Mouse (Mus musculus): ENCODE data around the gene Olfr1284. TPM values are rescaled to one million over a fixed set of nuclear protein-coding genes. Genes with fewer than 3 reads are reported as not detected.

Olfr1284 gene
- polyA plus RNA-seq, 2 experiments, result not detected

DNA sequence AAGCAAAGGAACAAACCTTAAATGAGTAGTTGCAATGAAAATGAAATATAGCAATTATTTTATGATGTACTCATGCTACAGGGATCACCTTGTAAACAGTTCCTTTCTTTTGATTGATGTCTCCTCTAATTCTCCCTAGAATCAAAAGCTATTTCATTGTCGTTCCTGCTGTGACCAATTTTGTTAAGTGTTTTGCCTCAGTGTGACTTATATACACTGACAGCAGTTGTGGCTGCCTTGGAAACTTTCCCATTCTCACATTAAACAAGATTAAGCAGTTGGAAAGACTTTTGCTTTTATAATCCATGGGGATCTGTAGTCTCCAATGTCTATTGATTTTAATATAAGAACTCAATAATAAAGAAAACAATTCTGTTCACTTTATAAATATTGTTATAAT lies 47.6 kb downstream of the Olfr1284 start, which contains the start of gene Olfr1286:
Gene Olfr1286 (minus strand): TSS at position 185 of the 400 bp plus-strand sequence.
- WGBS (ENCODE audit: insufficient replicate concordance), result 54% methylated on average over 1 of the region's 1 CpGs
- Histone ChIP-seq H3K4me2 (ENCODE audit: low read depth) (no peak within 1 kb of the TSS), H3K36me3 (replicated peaks; ENCODE audit: control insufficient read depth, insufficient read depth, low read depth) (no peaks in the 10 kb centered on the region), H3K27ac (no peak within 1 kb of the TSS), H3K4me1 (replicated peaks; ENCODE audit: control insufficient read depth in 2 of 2, insufficient read depth in 2 of 2, low read length in 1 of 2) (no peaks in the 10 kb centered on the region), H3K9me3 (ENCODE audit: control insufficient read depth, low read length) (no peaks in the 10 kb centered on the region), H3K9ac (replicated peaks) (no peak within 1 kb of the TSS), H3K27me3 (ENCODE audit: control insufficient read depth, insufficient read depth, low read length) (no peaks in the 10 kb centered on the region), H3K4me3 (ENCODE audit: insufficient read depth in 1 of 2, low read depth in 2 of 2, low read length in 2 of 2) (no peak within 1 kb of the TSS)
- DNase-seq (ENCODE audit: low read depth in 3 of 3, low spot score in 3 of 3), result no peak
- TF ChIP-seq EP300 (IDR thresholded peaks at IDR 0.05; ENCODE audit: low read depth), result no peak
- no peak for TF ChIP-seq CTCF (IDR thresholded peaks at IDR 0.05; ENCODE audit: low read depth)
- ATAC-seq (ENCODE audit: insufficient read depth), result no peak

Other genes with a start within 250 kb of the Olfr1284 start
- gene Gm15130, start 222.6 kb upstream of the Olfr1284 start, polyA plus RNA-seq (2012; rRNA removed), result not detected in 2 replicates
- gene Gm15130, start 222.6 kb upstream of the Olfr1284 start, polyA plus RNA-seq (2014; fragmentation: Nextera tagmentation; extraction: Ambion mirVana), result not detected in 2 replicates
- not detected in 2 replicates for gene 4930430A15Rik, start 145.9 kb upstream of the Olfr1284 start, polyA plus RNA-seq (2012; rRNA removed)
- not detected in 2 replicates for gene 4930430A15Rik, start 145.9 kb upstream of the Olfr1284 start, polyA plus RNA-seq (2014; fragmentation: Nextera tagmentation; extraction: Ambion mirVana)
- not detected in 2 replicates for gene Olfr1275, start 140.2 kb upstream of the Olfr1284 start, polyA plus RNA-seq (2012; rRNA removed)
- not detected in 2 replicates for gene Olfr1275, start 140.2 kb upstream of the Olfr1284 start, polyA plus RNA-seq (2014; fragmentation: Nextera tagmentation; extraction: Ambion mirVana)
- not detected in 2 replicates for gene Olfr1276, start 121.0 kb upstream of the Olfr1284 start, polyA plus RNA-seq (2012; rRNA removed)
- not detected in 2 replicates for gene Olfr1276, start 121.0 kb upstream of the Olfr1284 start, polyA plus RNA-seq (2014; fragmentation: Nextera tagmentation; extraction: Ambion mirVana)
- gene Olfr1277, start 101.4 kb upstream of the Olfr1284 start, polyA plus RNA-seq (2012; rRNA removed), result not detected in 2 replicates
- not detected in 2 replicates for gene Olfr1277, start 101.4 kb upstream of the Olfr1284 start, polyA plus RNA-seq (2014; fragmentation: Nextera tagmentation; extraction: Ambion mirVana)
- not detected in 2 replicates for gene Olfr1278, start 85.4 kb upstream of the Olfr1284 start, polyA plus RNA-seq (2012; rRNA removed)
- gene Olfr1278, start 85.4 kb upstream of the Olfr1284 start, polyA plus RNA-seq (2014; fragmentation: Nextera tagmentation; extraction: Ambion mirVana), result not detected in 2 replicates
- gene Olfr1279, start 74.9 kb upstream of the Olfr1284 start, polyA plus RNA-seq (2012; rRNA removed), result not detected in 2 replicates
- gene Olfr1279, start 74.9 kb upstream of the Olfr1284 start, polyA plus RNA-seq (2014; fragmentation: Nextera tagmentation; extraction: Ambion mirVana), result not detected in 2 replicates
- gene Olfr1280, start 61.5 kb upstream of the Olfr1284 start, polyA plus RNA-seq (2012; rRNA removed), result not detected in 2 replicates
- gene Olfr1280, start 61.5 kb upstream of the Olfr1284 start, polyA plus RNA-seq (2014; fragmentation: Nextera tagmentation; extraction: Ambion mirVana), result not detected in 2 replicates
- not detected in 2 replicates for gene Olfr1281, start 49.0 kb upstream of the Olfr1284 start, polyA plus RNA-seq (2012; rRNA removed)
- gene Olfr1281, start 49.0 kb upstream of the Olfr1284 start, polyA plus RNA-seq (2014; fragmentation: Nextera tagmentation; extraction: Ambion mirVana), result not detected in 2 replicates
- gene Olfr1282, start 39.4 kb upstream of the Olfr1284 start, polyA plus RNA-seq (2012; rRNA removed), result not detected in 2 replicates
- not detected in 2 replicates for gene Olfr1282, start 39.4 kb upstream of the Olfr1284 start, polyA plus RNA-seq (2014; fragmentation: Nextera tagmentation; extraction: Ambion mirVana)
- not detected in 2 replicates for gene Olfr1283, start 8.7 kb upstream of the Olfr1284 start, polyA plus RNA-seq (2012; rRNA removed)
- not detected in 2 replicates for gene Olfr1283, start 8.7 kb upstream of the Olfr1284 start, polyA plus RNA-seq (2014; fragmentation: Nextera tagmentation; extraction: Ambion mirVana)
- gene Olfr1286, start 47.6 kb downstream of the Olfr1284 start, polyA plus RNA-seq (2012; rRNA removed), result not detected in 2 replicates
- gene Olfr1286, start 47.6 kb downstream of the Olfr1284 start, polyA plus RNA-seq (2014; fragmentation: Nextera tagmentation; extraction: Ambion mirVana), result not detected in 2 replicates
- gene Olfr1287, start 73.6 kb downstream of the Olfr1284 start, polyA plus RNA-seq (2012; rRNA removed), result not detected in 2 replicates
- not detected in 2 replicates for gene Olfr1287, start 73.6 kb downstream of the Olfr1284 start, polyA plus RNA-seq (2014; fragmentation: Nextera tagmentation; extraction: Ambion mirVana)
- not detected in 2 replicates for gene Olfr1288, start 98.6 kb downstream of the Olfr1284 start, polyA plus RNA-seq (2012; rRNA removed)
- gene Olfr1288, start 98.6 kb downstream of the Olfr1284 start, polyA plus RNA-seq (2014; fragmentation: Nextera tagmentation; extraction: Ambion mirVana), result not detected in 2 replicates
- not detected in 2 replicates for gene Olfr1289, start 105.3 kb downstream of the Olfr1284 start, polyA plus RNA-seq (2012; rRNA removed)
- gene Olfr1289, start 105.3 kb downstream of the Olfr1284 start, polyA plus RNA-seq (2014; fragmentation: Nextera tagmentation; extraction: Ambion mirVana), result not detected in 2 replicates
- not detected in 2 replicates for gene Olfr1290, start 118.3 kb downstream of the Olfr1284 start, polyA plus RNA-seq (2012; rRNA removed)
- not detected in 2 replicates for gene Olfr1290, start 118.3 kb downstream of the Olfr1284 start, polyA plus RNA-seq (2014; fragmentation: Nextera tagmentation; extraction: Ambion mirVana)
- not detected in 2 replicates for gene Olfr1291-ps1, start 121.7 kb downstream of the Olfr1284 start, polyA plus RNA-seq (2012; rRNA removed)
- gene Olfr1291-ps1, start 121.7 kb downstream of the Olfr1284 start, polyA plus RNA-seq (2014; fragmentation: Nextera tagmentation; extraction: Ambion mirVana), result not detected in 2 replicates
- gene Olfr1293-ps, start 149.7 kb downstream of the Olfr1284 start, polyA plus RNA-seq (2012; rRNA removed), result not detected in 2 replicates
- gene Olfr1293-ps, start 149.7 kb downstream of the Olfr1284 start, polyA plus RNA-seq (2014; fragmentation: Nextera tagmentation; extraction: Ambion mirVana), result not detected in 2 replicates
- not detected in 2 replicates for gene Olfr1294, start 164.8 kb downstream of the Olfr1284 start, polyA plus RNA-seq (2012; rRNA removed)
- not detected in 2 replicates for gene Olfr1294, start 164.8 kb downstream of the Olfr1284 start, polyA plus RNA-seq (2014; fragmentation: Nextera tagmentation; extraction: Ambion mirVana)
- not detected in 2 replicates for gene Olfr1295, start 194.2 kb downstream of the Olfr1284 start, polyA plus RNA-seq (2012; rRNA removed)
- gene Olfr1295, start 194.2 kb downstream of the Olfr1284 start, polyA plus RNA-seq (2014; fragmentation: Nextera tagmentation; extraction: Ambion mirVana), result not detected in 2 replicates

All from liver, embryonic 14.5 days (tissue).